Mouse (Mus musculus) regulatory T cell (primary cell): ENCODE data around the gene Srgap1.

Experiments used
- in situ Hi-C: fragments of 300-600 bp; cut with MboI, MseI; formaldehyde crosslinking; loops from one replicate; pipeline ENCODE4 v1.15.1; 2025; ENCODE audit warnings: high pct_unique_total_duplicates

Gene Srgap1

DNA sequence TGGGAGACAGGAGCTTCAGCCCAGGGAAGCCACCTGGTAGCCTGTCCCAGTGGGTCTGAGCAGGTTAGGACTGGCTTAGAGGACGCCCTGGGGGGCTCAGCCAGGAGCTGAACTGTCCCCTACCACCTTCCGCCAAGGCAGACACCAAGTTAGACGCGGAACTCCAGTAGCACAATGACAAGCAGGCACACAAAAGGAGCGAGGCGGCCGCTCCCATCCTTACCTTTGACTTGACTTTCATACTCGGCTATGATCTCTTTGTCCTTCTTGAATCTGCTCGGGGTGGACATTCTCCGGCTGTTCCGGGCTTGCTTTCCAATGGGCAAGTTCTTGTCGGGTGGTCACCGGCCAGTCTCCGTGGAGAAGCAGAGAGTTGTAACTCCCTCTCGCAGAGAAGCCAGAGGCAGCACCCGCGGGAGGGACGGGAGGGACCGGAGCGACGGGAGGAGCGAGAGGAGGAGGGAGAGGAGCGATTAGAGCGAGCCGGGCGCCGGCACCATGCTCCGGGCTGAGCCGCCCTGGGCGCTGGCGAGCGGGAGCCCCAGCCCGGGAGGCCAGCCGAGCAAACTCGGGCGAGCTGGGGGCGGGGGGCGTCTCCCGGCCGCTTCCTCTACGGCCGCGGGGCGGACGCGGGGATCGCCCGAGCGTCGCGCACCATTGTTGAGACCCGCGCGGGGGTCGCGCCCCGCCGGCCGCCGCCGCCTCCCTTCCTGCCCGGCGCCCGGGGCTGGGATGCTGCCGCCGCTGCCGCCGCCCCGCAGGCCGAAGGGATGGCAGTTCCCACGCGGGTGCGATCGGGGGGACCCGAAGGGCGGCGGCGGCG lies at the start of gene Srgap1:
Gene Srgap1, minus strand, starts transcription at position 412 of the 823 bp plus-strand sequence.
- in situ Hi-C loops, result loop anchor here (25.0 kb wide), 1 partner anchor 260 kb away; no protein-coding TSS in a partner anchor

DNA sequence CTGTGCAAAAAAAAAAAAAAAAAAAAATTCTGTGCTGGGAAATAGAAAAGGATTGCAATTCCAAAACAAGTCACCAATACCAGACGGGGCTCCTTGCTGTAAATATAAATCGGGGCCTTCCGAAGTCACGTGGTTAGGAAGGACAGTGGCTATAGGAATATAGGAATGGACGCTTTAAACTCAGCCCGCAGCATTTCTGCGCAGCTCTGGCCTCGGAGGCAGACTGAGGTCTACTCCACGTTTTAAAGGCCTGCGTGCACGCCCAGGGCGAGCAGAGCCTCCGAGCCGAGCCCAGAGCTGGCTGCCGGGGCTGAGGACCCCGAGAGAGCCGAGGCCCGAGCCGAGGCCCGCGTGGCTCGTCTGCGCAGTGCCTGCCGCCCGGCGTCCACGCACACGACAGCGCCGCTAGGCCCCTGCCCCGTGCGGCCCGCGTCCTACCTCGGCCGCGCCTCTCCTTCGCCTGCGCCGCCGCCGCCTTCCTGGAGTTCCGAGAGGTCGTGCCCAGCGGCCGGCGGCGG lies 49.4 kb upstream of the Srgap1 start:
- in situ Hi-C loops, result no loop called here

DNA sequence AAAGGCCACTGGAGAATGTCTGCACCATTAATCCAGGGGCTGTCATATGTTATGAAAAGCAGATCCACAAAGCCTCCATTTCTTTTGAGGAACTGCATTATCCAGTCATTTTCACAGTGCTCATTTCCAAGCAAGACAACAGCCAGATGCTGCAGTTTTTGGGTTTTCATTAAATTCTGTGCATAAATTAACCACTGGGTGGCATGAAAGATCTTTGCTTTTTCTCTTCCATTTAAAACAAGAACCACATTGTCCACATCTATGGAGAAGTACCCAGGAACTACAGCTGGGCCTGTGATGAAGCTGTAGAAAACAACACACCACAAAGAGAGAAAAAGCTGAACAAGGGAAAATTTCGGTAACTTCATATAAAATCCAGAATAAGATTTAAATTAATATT lies 43.4 kb upstream of the Srgap1 start:
- in situ Hi-C loops, result no loop called here

DNA sequence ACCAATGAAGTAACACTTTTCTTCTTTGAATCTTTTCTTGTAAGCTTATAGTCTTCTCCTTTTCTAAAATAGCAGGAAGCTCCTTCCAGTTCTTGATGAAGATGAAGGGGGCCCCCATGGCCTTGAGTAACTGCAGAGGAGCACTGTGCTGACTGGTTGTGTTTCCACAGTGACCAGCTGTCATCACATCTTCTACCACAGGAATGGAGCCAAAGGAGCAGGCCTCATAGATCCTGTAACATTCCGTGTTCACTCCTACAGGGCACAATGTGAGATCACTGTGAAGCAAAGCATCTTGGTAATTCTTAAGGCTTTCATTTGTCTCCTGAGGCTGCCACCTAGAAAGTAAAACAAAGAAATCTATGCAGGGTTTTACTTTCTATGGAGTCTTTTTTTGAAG lies 34.2 kb upstream of the Srgap1 start:
- in situ Hi-C loops, result no loop called here

DNA sequence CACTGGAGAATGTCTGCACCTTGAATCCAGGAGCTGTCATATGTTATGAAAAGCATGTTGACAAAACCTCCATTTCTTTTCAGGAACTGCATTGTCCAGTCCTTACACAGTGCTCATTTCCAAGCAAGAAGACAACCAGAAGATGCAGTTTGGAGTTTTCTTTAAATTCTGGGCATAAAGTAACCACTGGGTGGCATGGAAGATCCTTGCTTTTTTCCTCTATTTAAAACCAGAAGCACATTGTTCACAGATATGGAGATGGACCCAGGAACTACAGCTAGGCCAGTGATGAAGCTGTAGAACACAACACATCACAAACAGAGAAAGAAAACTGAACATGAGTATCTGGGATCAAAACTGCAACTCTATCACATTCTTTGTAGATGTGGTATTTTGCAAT lies 22.0 kb upstream of the Srgap1 start:
- in situ Hi-C loops, result no loop called here

DNA sequence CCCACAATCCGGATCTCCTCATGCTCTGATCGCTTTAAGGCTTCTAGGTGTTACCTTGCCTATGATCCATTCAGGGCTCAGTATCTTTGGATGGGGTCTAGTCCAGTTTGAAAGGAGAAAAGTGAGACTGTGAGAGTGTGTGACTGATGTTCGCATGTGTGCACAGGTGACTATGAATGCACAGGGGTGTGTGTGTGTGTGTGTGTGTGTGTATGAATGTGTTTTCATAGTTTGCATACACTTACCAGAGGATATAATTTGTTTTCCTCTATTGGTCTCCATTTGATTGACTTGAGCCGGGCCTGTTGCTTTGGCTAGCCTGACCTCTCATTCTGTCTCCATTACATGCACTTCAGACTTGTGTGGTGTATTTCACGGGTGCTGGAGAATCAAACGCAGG lies 8.7 kb upstream of the Srgap1 start:
- in situ Hi-C loops, result loop anchor here (10.0 kb wide), 2 partner anchors 421 to 1801 kb away; no protein-coding TSS in a partner anchor

DNA sequence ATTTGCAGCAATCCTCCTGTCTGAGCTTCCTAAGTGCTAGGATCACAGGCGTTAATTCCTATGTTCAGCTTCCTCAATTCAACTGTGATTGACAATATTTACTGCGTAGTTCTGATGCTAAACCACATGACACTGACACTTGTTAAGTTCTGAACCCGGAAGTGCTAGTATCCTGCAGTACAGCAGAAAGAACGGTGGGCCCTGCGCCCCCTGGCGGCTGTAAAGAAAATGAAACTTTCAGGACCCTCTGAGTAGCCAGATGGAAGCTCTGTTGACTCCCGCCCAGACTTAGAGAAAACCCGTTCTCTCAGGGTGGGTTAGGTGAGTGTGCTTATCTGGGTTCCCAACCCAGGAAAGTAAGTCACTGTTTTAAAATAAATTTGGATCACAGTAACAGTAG lies 7.4 kb upstream of the Srgap1 start:
- in situ Hi-C loops, result loop anchor here (10.0 kb wide), 2 partner anchors 420 to 1800 kb away; no protein-coding TSS in a partner anchor

DNA sequence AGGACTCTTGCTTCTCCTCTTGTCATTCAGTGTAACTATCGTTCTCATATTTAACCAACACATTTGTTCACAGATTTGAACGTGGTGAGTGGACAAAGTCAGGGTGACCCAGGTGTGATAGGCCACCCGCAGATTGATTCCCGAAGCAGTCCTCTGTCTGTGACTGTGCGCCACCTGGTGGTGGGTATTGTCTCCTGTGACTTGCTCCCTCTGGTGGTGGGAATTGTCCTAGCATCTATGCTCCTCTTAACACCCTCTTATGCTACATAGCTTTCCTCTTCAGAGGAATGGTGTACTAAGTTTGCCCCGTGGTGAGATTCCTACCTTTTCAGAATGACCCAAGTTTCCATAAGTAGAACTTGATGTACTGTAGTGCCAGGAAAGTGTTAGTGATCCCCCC lies 4.7 kb upstream of the Srgap1 start:
- in situ Hi-C loops, result loop anchor here (10.0 kb wide), 2 partner anchors 417 to 1797 kb away; no protein-coding TSS in a partner anchor

DNA sequence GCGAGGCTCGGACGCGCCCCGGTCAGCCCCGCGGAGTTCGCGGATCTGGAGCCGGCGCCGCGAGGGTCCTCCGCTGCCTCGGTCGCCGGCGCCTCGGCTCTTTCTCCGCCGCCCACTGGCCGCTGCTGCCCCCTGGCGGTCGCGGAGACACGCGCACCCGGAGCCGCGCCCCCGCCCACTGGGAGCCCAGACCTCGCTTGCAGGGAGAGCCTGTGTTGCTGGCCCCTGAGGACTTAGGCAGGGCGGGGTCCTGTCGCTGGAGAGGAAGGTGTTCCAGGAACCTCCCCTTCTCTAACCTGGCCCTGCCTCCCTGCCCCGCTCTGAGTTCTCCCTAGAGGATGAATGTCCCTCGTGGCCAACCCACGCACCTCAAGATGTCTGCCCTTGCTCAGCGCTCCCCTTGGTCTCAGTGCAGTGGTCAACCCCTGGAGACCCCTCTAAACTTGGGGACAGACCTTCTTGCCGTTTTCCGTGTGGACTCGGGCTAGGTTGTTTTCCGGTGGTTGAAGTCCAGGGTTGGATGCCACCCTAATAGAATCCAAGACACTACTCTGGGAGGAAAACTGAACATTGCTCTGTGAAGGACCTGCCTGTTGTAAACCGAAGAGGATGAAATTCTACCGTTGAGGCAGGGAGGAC lies 731 bp upstream of the Srgap1 start:
- in situ Hi-C loops, result loop anchor here (25.0 kb wide), 1 partner anchor 261 kb away; no protein-coding TSS in a partner anchor

DNA sequence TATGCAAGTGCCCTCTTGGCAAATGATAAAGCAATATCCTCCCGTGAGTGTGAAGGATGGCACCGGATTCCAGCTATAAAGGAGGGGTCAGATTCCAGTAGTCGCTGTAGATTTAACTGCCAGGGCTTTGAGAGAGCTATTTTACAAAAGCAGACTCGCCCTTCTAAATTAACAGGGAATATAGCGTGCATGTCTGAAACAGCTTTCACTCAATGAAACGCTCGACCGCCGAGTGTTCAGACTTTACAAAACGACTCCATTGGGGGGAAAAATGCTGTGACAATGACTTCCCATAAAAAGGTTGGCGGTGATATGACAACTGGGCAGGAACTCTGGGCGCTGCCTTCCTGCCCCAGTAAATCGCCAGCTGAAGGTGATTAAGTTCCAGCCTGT lies 608 bp downstream of the Srgap1 start:
- in situ Hi-C loops, result loop anchor here (25.0 kb wide), 1 partner anchor 259 kb away; no protein-coding TSS in a partner anchor

DNA sequence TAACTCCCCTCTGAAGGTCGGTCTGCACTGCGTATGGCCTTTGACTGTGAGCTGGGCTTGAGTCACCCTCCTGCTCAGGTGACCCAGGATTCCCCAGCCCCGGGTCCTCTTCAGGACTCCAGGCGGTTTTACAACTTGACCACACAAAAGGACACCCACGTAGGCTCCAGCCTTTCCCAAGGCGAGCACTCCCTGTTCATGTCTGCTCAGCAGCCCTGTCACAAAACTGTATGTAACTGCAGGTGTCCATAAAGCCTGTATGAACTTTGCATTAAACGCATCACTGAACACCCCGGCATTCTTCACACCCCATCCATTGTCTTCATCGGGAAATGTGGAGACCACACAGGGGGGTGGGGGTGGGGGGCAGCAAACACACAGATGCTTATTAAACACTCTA lies 1.2 kb downstream of the Srgap1 start:
- in situ Hi-C loops, result loop anchor here (25.0 kb wide), 1 partner anchor 259 kb away; no protein-coding TSS in a partner anchor

DNA sequence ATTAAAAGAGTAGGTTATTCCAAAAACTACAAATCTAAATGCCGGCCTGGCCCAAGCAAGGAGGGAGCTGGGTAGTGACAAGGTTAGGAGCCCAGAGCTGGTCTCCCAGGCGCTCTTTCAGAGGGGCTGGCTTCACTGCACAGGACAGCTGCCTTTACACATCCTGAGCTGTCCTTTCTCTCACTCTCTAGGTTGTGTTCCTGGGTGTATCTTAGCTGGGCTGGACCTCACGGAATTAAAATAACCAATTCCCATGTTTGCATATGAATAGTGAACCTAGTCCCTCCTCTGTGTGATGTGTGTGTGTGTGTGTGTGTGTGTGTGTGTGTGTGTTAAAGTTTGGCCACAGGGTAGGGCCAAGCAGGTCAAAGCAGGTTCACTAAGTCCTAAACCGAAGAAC lies 2.2 kb downstream of the Srgap1 start:
- in situ Hi-C loops, result loop anchor here (5.0 to 25.0 kb wide), 2 partner anchors 258 to 348 kb away; no protein-coding TSS in a partner anchor

DNA sequence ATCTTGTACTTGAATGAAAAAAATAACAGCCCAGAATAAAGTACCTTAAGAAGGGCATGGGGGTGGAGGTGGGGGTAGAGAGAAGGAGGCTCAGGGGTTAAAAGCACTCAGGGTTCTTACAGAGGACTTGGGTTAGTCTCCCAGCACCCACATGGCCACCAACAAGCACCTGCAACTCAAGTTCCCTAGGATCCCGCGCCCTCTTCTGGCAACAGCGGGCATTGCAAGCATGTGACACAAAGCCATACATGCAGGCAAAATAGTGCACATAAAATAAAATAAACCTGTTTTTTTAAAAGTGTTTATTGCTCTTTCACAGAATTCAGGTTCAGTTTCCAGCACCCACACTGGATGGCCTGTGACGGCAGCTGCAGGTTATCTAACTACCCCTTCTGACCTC lies 6.7 kb downstream of the Srgap1 start:
- in situ Hi-C loops, result loop anchor here (5.0 to 25.0 kb wide), 2 partner anchors 253 to 343 kb away; no protein-coding TSS in a partner anchor

DNA sequence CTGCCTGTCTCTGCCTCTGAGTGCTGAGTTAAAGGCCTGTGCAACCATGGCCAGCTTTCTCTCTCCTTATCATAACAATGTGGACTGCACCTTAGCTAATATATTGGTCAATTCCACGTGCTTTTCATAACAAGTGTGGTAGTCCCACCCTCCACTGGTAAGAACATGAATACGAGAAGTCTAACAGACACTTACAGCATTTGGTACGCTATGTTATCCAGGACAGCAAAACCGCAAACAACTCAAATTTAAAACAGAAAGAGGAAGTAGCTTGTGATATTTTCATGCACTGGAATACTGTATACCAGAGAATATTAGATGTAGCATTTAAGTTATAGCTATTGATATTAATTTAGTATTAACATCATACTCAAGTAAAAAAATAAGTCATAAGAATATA lies 7.5 kb downstream of the Srgap1 start:
- in situ Hi-C loops, result loop anchor here (25.0 kb wide), 1 partner anchor 252 kb away; no protein-coding TSS in a partner anchor

DNA sequence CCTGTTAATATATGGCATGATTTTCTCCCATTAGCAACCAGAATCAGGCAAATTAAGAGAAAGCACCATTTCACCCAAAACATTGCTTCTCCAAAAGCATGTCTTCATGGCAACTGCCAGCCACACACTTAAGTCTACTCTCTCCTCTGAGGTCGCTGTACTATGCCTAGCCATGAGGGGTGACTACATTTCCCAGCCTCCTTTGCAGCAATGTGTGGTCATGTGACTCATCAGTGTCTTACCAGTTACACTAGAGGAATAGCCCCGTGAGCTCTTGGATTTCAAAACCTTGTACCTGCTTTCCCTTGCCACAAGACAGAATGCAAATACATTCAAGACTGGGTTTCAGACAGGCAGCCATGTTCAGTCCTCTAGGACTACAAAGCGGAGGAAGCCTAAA lies 8.6 kb downstream of the Srgap1 start:
- in situ Hi-C loops, result loop anchor here (25.0 kb wide), 1 partner anchor 251 kb away; no protein-coding TSS in a partner anchor

DNA sequence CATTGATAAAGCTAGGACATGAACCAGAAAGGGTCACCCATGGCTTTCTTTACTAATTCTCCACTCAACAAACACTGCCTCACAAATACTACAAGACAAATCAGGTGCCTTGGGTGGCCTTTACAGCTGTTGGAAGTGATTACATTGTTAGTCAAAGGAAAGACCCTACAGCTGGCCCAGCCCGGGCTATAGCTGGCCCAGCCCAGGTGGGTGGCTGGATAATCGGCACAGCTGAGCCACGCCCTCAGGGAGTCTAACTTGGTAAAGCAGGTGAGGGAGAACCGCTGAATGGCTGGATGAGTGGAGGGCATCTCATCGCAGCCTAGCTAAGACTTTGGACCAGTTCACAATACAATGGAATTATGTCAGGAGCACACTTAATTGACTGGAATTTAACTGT lies 13.8 kb downstream of the Srgap1 start:
- in situ Hi-C loops, result loop anchor here (25.0 kb wide), 1 partner anchor 246 kb away; no protein-coding TSS in a partner anchor

DNA sequence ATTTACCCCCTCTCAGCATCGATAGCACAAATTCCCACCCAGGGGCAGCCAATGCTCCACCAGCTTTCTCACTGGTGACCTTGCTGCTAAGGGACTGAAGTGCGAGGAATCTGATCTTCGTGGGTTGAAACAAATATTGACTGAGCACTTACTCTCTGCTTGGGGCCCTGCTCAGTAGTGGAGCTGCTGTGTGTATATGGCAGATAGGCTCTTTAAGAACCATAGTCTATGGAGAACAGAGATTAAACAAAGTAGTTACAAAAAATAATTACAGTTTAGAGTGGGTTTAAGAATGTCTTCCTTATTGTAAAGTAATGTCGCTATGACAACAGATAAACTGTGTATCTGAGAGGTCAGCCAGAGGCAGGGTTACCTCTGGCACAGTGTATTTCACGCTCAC lies 16.7 kb downstream of the Srgap1 start:
- in situ Hi-C loops, result loop anchor here (25.0 kb wide), 1 partner anchor 243 kb away; no protein-coding TSS in a partner anchor

DNA sequence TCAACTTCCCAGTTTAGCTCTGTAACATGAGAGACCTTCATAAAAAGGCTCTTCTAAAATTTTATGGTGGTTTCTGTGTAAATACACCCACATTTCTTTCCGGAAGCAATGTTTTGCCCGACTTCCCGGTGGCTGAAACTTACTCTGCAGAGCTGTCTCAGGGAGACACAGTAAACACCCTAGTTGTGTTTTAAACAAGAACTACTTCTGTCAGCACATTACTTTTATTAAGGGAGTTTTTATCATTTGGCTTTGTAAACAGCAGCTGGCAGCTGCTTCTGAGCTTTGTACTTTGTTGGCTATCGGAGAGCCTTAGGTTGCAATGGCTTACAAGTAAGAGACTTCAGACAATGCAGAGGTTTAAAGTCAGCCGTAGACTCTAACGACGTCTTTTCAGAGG lies 17.4 kb downstream of the Srgap1 start:
- in situ Hi-C loops, result loop anchor here (25.0 kb wide), 1 partner anchor 242 kb away; no protein-coding TSS in a partner anchor

DNA sequence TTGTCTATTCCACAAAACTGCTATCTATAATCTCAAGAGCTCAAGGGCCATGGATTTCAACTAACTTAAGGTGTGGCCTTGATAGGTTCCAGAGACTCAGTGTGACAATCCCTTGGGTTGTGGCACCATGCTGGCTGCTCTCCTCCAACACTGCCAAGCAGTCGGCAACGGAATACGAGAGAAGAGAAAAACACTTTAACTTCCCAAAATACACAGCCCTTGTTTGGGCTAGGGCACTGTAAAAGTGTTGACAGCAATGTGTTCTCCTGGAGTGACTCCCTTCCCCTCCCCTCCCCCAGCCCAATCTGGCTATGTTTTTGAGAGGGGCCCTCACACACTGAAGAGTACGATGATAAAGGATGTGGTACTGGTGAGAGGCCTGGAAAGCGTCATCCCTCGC lies 21.9 kb downstream of the Srgap1 start:
- in situ Hi-C loops, result loop anchor here (25.0 kb wide), 1 partner anchor 238 kb away; no protein-coding TSS in a partner anchor

DNA sequence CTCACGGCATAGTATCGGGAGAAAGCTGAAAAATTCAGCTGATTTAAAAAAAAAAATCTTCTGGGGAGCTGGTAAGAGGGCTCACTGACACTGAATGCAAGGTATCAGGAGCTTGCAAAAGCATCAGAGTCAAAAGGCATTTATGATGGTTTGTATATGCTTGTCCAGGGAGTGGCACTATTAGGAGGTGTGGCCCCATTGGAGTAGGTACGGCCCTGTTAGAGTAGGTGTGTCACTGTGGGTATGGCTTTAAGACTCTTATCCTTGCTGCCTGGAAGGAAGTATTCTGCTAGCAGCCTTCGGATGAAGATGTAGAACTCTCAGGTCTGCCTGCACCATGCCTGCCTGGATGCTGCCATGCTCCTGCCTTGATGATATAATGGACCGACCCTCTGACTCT lies 26.2 kb downstream of the Srgap1 start:
- in situ Hi-C loops, result no loop called here

DNA sequence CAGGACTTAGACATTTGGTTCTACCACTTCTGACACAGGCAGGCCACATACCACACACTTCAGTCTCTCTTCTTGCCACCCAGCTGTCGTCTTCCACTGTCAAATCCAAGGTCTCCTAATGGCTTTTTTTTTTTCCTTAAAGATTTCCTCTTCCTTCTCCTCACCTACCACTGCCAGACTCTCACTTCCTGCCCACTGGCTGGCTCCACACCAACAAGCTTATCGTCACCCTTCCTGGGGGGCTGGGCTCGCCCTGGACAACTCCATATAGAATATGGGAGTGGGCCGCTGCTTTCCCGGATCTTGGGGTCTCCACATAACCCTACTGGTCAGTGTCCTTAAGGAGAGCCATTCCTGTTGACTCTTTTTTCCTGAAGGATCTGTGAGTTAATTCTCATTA lies 26.9 kb downstream of the Srgap1 start:
- in situ Hi-C loops, result no loop called here

DNA sequence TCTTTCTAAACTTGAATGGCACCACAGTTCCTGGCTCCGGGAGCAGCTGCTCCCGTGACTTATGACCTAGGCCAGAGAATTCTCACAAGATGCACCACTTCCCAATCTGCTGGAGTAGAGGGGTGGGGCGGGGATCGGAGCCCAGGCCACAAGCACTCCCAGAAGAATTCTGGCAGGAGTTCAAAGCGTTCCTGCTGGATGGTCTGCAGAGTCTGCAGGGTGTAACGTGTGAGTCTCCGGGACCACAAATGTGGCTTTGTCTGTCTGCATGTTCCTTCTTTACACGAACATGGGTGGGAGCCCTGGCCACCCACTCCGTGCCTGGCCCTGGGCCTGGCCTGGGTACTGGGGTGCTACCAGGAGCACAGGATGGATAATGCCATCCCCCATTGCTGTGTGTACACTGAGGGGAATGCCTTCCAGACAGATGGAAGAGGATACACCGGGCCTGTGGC lies 28.5 kb downstream of the Srgap1 start:
- in situ Hi-C loops, result no loop called here
